Mouse (Mus musculus) lung, adult 2 months (tissue): Measurements from ENCODE around the gene Dzip1l.

Experiments
- CTCF ChIP-seq: fragments of 200-500 bp; IDR thresholded peaks from 2 replicates; pipeline ENCODE4 v1.5.1; 2011; ENCODE audit warnings: mild to moderate bottlenecking, low read length, control low read depth; ENCODE audit not compliant: insufficient read depth
- POLR2A ChIP-seq: fragments of 200-500 bp; IDR thresholded peaks from 2 replicates; pipeline ENCODE4 v1.6.1; 2011; ENCODE audit warnings: low read depth, mild to moderate bottlenecking, control low read depth, low read length, borderline replicate concordance; ENCODE audit errors: extremely low read depth

- TF ChIP-seq POLR2A (no peak), CTCF (no peak)
These were observed 71.9 kb downstream of the Dzip1l start for GRCm38 (mm10) chr9:99701187-99701586.
